Mouse (Mus musculus) CD4-positive, CD25-positive, alpha-beta regulatory T cell (primary cell): ENCODE measurements around the gene Mettl13. TPM values are rescaled to one million over a fixed set of nuclear protein-coding genes. Genes with fewer than 3 reads are reported as not detected.

Experiments
- polyA plus RNA-seq: library from polyadenylated mRNA; unstranded; fragments of 100-300 nt; shearing (Covaris generic); gene quantifications from one replicate; pipeline ENCODE4 v1.2.1, GENCODE M21; 2017

The Mettl13 gene
- 22.5 TPM for polyA plus RNA-seq

GRCm38 (mm10) chr1:162548016-162548916 is at the start of gene Mettl13:
TSS of gene Mettl13 (minus strand) at chr1:162548551.

DNA sequence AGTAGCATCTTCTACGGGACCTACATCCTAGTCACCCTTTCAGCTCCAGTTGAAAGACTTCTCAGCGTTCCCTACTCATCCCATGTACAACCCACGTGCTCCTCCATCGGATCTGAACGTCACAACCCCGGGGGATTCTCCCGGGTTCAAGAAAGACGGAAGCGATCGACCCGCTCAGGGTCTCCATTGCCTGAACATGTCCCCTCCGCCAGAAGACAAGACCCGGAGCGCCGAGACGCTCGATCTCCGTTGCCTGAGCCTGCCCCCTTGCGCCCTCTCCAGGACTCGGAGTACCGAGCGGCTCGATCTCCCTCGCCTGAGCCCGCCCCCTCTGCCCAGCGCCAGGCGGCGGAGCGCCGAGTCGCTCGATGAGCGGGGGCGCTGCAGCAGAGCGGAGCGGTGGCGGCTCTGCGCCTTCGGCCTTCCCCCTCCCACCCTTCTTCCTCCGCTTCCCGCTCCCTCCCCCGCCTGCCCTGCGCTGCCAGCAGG is 22.0 kb upstream of the Mettl13 start, which contains the start of gene Vamp4:
Gene Vamp4, plus strand, starts transcription at position 256 of the 489 bp plus-strand sequence.

Other genes with a start within 250 kb of the Mettl13 start
- 0.59 TPM for gene Dnm3, start 70.5 kb downstream of the Mettl13 start, polyA plus RNA-seq
- 86.6 TPM for gene Vamp4, start 22.0 kb upstream of the Mettl13 start, polyA plus RNA-seq
- not detected for gene Myoc, start 90.6 kb upstream of the Mettl13 start, polyA plus RNA-seq
- not detected for gene Myocos, start 109.7 kb upstream of the Mettl13 start, polyA plus RNA-seq
- gene Prrc2c, start 192.0 kb upstream of the Mettl13 start, polyA plus RNA-seq: 211 TPM